Mouse (Mus musculus) hindbrain, embryonic 13.5 days (tissue): ENCODE measurements around the gene Mepce. TPM values are rescaled to one million over a fixed set of nuclear protein-coding genes. Genes with fewer than 3 reads are reported as not detected.
"Not testable (repeated sequence)": the region's sequence is repeated elsewhere in the genome, so short reads cannot be mapped to it uniquely, and the experiment has no call there.

Experiments
- ATAC-seq: fragments of 200-750 bp; cut with Nextera tagmentation; 2 replicates; pipeline ENCODE4 v1.8.0; 2017; ENCODE audit warnings: moderate TSS enrichment; ENCODE audit not compliant: low FRiP score
- H3K27ac ChIP-seq: fragments of 300-500 bp; sonication (generic); 2 replicates; pipeline ENCODE4 v1.5.1; 2015; ENCODE audit warnings: inconsistent platforms, mild to moderate bottlenecking, moderate library complexity
- H3K27me3 ChIP-seq: fragments of 300-500 bp; sonication (generic); 2 replicates; pipeline ENCODE4 v1.6.1; 2015; ENCODE audit warnings: mild to moderate bottlenecking, inconsistent platforms
- H3K36me3 ChIP-seq: fragments of 300-500 bp; sonication (generic); 2 replicates; pipeline ENCODE4 v1.6.1; 2015; ENCODE audit warnings: mild to moderate bottlenecking, inconsistent platforms
- H3K4me1 ChIP-seq: fragments of 300-500 bp; sonication (generic); replicated peaks from 2 replicates; pipeline ENCODE4 v1.6.1; 2015; ENCODE audit warnings: inconsistent platforms
- H3K4me2 ChIP-seq: fragments of 300-500 bp; sonication (generic); 2 replicates; pipeline ENCODE4 v1.6.1; 2015; ENCODE audit warnings: inconsistent platforms, mild to moderate bottlenecking, moderate library complexity
- H3K4me3 ChIP-seq: fragments of 300-500 bp; sonication (generic); 2 replicates; pipeline ENCODE4 v1.5.1; 2015; ENCODE audit warnings: mild to moderate bottlenecking, inconsistent platforms
- H3K9ac ChIP-seq: fragments of 300-500 bp; sonication (generic); 2 replicates; pipeline ENCODE4 v1.6.1; 2015; ENCODE audit warnings: mild to moderate bottlenecking, inconsistent platforms
- H3K9me3 ChIP-seq: fragments of 300-500 bp; sonication (generic); 2 replicates; pipeline ENCODE4 v1.6.1; 2016; ENCODE audit warnings: inconsistent platforms
- WGBS: fragments of 180-500 bp; shearing (Covaris S2); methylation state at CpG from one replicate; pipeline ENCODE4 v1.1.7; 2015; 5-methylcytosine and 5-hydroxymethylcytosine counted together
- polyA plus RNA-seq: library from polyadenylated mRNA; unstranded; fragments of >200 nt; fragmentation: Nextera tagmentation; extraction: Ambion mirVana; gene quantifications from 2 replicates; pipeline ENCODE4 v1.2.1, GENCODE M21; 2015

Gene Mepce
- 10.7 and 11.1 TPM in 2 replicates for polyA plus RNA-seq

DNA sequence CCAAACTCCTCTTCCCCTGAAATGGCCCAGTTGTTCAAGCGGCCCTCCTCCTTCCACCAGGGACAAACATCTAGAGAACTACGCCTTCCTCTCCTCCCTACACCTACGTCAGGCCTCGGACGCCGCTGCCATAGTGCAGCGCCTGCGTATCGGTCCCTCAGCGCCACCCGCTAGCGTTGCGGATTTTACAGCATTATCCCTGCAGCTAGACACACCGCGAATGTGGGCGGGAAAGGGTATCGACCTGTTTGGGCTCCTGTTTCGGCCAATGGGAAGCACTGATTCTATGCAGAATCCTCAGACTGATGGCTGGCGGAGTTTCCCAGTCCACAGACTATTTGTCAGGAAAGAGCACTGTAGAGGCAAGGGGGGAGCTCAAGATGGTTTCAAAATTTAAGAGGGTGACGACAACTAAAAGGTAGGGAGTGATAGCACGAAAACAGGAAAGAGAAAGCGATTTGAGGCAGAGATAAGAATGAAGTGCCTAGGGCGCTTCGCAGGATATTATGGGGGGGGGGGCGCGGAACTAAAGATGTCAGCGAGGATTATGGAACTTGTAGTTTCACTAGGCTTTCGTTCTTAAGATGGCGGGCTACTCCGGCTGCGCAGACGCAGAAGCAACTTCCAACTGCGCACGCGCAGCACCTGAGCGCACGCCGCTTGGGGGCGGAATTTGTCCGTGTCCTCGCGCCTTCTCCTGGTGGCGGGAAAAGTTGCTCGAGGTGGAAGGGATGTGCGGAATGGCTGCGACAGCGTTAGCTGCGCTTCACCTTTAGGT is at the start of gene Mepce, which contains the start of gene Zcwpw1:
Gene Mepce, minus strand, starts transcription at position 505 of the 778 bp plus-strand sequence.
Gene Zcwpw1, plus strand, starts transcription at position 648 of the 778 bp plus-strand sequence.
- peak; percentile 68 for ATAC-seq
- H3K4me3 ChIP-seq: peak within 1 kb of the TSS; percentile 87
- peaks cover 36% of the 10 kb centered on the region for H3K4me1 ChIP-seq
- H3K4me2 ChIP-seq: peak within 1 kb of the TSS; percentile 95
- under 1% methylated on average over 48 of the region's 48 CpGs for WGBS
- no peaks in the 10 kb centered on the region for H3K9me3 ChIP-seq
- H3K27me3 ChIP-seq: peaks cover 5% of the 10 kb centered on the region; the same call in 1 of the 2 replicates
- H3K27ac ChIP-seq: peak within 1 kb of the TSS; percentile 96
- peak within 1 kb of the TSS; percentile 98 for H3K9ac ChIP-seq
- H3K36me3 ChIP-seq: peaks cover 24% of the 10 kb centered on the region

DNA sequence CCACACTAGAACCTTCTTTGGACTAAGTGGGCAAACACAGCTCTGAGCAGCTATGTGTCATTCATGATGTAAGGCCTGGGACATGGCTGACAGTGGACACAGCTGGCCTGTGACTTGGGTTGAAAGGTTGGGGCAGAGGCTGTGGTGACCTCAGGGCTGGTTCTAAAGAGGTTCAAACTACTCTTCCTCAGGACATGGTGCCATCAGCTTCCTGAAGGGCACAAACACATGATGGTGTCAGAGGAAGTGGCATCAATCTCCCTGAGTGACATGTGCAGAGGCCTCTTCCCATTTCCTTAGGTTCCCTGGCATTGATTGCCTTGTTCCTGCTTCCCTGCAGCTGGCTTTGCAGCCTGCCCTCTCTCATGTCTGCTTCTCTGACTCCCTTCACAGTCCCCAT is 49.7 kb upstream of the Mepce start:
- ATAC-seq, H3K4me1 ChIP-seq, H3K27ac ChIP-seq, H3K9me3 ChIP-seq, H3K4me3 ChIP-seq, H3K27me3 ChIP-seq, H3K36me3 ChIP-seq, H3K4me2 ChIP-seq, H3K9ac ChIP-seq: not testable (repeated sequence)

DNA sequence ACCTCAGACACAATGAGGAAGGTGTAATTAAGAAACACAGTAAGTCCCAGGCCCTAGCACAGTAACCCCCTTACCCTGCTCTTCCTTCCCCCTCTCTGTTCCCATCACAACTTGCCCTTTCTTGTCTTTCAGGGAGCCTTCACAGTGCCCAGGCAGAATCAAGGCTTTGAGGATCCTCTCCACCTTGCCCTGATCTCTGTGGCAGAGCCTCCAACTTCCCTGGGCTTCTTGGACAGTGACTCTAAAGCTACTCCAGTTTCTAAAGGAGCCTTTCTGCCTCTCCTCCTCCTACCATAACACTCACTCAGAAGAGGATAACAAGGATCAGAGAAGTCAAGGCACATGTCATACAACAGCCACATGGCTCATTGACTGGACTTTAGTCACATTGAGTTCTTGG is 49.2 kb upstream of the Mepce start:
- no peak for ATAC-seq
- H3K9ac ChIP-seq: no peak overlapping the region
- no peaks in the 10 kb centered on the region for H3K9me3 ChIP-seq
- no peak overlapping the region for H3K4me2 ChIP-seq
- H3K27me3 ChIP-seq: no peaks in the 10 kb centered on the region
- H3K4me3 ChIP-seq: no peak overlapping the region
- H3K36me3 ChIP-seq: no peaks in the 10 kb centered on the region
- H3K4me1 ChIP-seq: no peaks in the 10 kb centered on the region
- H3K27ac ChIP-seq: no peak overlapping the region

DNA sequence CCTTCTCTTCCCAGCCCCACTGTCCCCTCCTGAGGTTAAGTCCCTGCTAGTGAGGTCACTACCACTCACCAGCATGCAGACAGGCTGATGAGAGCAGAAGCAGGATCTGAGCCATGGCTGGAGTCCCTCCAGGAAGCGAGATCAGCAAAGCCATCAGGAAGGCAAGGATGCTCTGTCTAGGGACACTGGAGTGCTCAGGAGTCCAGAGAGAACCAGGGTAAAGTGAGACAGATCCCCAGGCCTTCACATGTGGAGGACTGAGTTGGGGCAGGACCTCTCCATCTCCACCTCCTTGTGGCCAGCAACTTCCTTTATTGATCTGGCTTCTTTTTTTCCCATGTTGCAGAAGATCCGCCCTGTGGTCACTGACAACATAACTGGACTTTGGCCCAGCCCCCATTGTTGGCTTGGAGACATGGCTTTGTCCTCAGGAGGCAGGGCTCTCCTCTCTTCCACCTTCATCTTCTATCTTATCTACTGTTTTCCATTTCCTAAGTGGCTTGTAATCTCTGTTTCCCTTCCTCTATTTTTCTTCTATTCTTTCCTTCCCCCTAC is 48.6 kb upstream of the Mepce start, which contains the start of gene Pilra:
Gene Pilra, minus strand, starts transcription at position 316 of the 555 bp plus-strand sequence.
- not testable (repeated sequence) for H3K9ac ChIP-seq, H3K36me3 ChIP-seq, H3K4me2 ChIP-seq, H3K9me3 ChIP-seq, ATAC-seq, H3K4me1 ChIP-seq, H3K27ac ChIP-seq, H3K27me3 ChIP-seq, H3K4me3 ChIP-seq
- 69% methylated on average over 2 of the region's 2 CpGs for WGBS

DNA sequence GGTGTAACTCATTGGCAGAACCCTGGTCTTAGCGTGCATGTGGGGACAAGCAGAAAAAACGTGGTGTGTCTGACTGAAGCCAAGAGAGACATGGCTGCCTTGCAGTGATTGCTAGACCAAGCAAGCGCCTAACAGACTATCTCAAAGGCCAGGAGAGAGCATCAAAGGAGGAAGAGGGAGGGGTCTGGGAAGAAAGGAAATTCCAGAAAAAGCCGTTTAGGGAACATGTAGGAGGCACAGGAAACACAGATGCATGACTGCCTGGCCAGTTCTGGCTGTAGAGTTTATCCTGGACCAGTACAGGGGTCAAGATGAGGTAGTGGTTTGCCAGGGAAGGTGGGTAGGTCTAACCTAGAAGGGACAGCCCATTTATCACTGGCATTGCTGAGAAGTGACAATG is 46.0 kb upstream of the Mepce start:
- no peaks in the 10 kb centered on the region for H3K4me1 ChIP-seq
- H3K9me3 ChIP-seq: no peaks in the 10 kb centered on the region
- no peak overlapping the region for H3K27ac ChIP-seq
- no peak overlapping the region for H3K4me2 ChIP-seq
- H3K4me3 ChIP-seq: no peak overlapping the region
- H3K27me3 ChIP-seq: no peaks in the 10 kb centered on the region
- no peak overlapping the region for H3K9ac ChIP-seq
- H3K36me3 ChIP-seq: no peaks in the 10 kb centered on the region
- WGBS: 73% methylated on average over 4 of the region's 4 CpGs
- no peak for ATAC-seq

GRCm38 (mm10) chr5:137831506-137831905 is 44.1 kb upstream of the Mepce start:
- no peak for ATAC-seq
- WGBS: 84% methylated on average over 6 of the region's 6 CpGs
- Histone ChIP-seq H3K9me3 (no peaks in the 10 kb centered on the region), H3K4me3 (no peak overlapping the region), H3K4me2 (no peak overlapping the region), H3K9ac (no peak overlapping the region), H3K27me3 (no peaks in the 10 kb centered on the region), H3K4me1 (no peaks in the 10 kb centered on the region), H3K27ac (no peak overlapping the region), H3K36me3 (no peaks in the 10 kb centered on the region)

DNA sequence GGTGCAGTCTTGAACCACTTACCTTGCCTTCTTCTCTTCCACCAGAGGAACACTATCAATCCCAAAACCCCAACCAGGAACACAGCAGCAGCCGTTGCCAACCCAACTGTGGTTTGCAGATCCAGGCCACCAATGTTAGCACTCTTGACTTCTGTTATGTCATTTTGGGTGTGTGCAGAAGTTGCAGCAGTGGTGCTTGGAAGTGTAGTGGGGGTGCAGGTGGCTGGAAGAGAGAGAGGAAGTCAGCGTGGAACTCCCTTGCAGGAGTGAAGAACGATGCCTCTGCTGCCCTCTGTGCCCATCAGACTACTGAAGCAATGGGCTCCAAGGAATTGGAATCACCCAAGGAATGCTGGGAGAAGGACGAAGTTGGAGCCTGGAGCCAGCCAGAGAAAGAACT is 43.7 kb upstream of the Mepce start:
- H3K9ac ChIP-seq: no peak overlapping the region
- H3K4me3 ChIP-seq: no peak overlapping the region
- 89% methylated on average over 4 of the region's 4 CpGs for WGBS
- no peak for ATAC-seq
- H3K4me1 ChIP-seq: no peaks in the 10 kb centered on the region
- no peak overlapping the region for H3K27ac ChIP-seq
- H3K4me2 ChIP-seq: no peak overlapping the region
- H3K36me3 ChIP-seq: no peaks in the 10 kb centered on the region
- no peaks in the 10 kb centered on the region for H3K9me3 ChIP-seq
- H3K27me3 ChIP-seq: no peaks in the 10 kb centered on the region

GRCm38 (mm10) chr5:137830238-137830637 is 42.8 kb upstream of the Mepce start:
- no peaks in the 10 kb centered on the region for H3K36me3 ChIP-seq
- 85% methylated on average over 7 of the region's 7 CpGs for WGBS
- H3K9ac ChIP-seq: no peak overlapping the region
- no peaks in the 10 kb centered on the region for H3K9me3 ChIP-seq
- H3K4me2 ChIP-seq: no peak overlapping the region
- H3K4me3 ChIP-seq: no peak overlapping the region
- H3K4me1 ChIP-seq: no peaks in the 10 kb centered on the region
- no peaks in the 10 kb centered on the region for H3K27me3 ChIP-seq
- no peak for ATAC-seq
- H3K27ac ChIP-seq: no peak overlapping the region

- H3K27ac ChIP-seq: no peak overlapping the region
- H3K4me3 ChIP-seq: no peak overlapping the region
- no peak overlapping the region for H3K9ac ChIP-seq
- H3K9me3 ChIP-seq: no peaks in the 10 kb centered on the region
- no peaks in the 10 kb centered on the region for H3K27me3 ChIP-seq
- WGBS: 86% methylated on average over 6 of the region's 6 CpGs
- H3K36me3 ChIP-seq: no peaks in the 10 kb centered on the region
- no peaks in the 10 kb centered on the region for H3K4me1 ChIP-seq
- ATAC-seq: no peak
- H3K4me2 ChIP-seq: no peak overlapping the region
Measured at GRCm38 (mm10) chr5:137828694-137829093, 41.2 kb upstream of the Mepce start.

GRCm38 (mm10) chr5:137826421-137826820 is 39.0 kb upstream of the Mepce start:
- Histone ChIP-seq H3K9me3 (no peaks in the 10 kb centered on the region), H3K4me2 (no peak overlapping the region), H3K27ac (no peak overlapping the region), H3K4me3 (no peak overlapping the region), H3K27me3 (no peaks in the 10 kb centered on the region), H3K36me3 (no peaks in the 10 kb centered on the region), H3K9ac (no peak overlapping the region), H3K4me1 (no peaks in the 10 kb centered on the region)
- 73% methylated on average over 7 of the region's 7 CpGs for WGBS
- ATAC-seq: no peak

DNA sequence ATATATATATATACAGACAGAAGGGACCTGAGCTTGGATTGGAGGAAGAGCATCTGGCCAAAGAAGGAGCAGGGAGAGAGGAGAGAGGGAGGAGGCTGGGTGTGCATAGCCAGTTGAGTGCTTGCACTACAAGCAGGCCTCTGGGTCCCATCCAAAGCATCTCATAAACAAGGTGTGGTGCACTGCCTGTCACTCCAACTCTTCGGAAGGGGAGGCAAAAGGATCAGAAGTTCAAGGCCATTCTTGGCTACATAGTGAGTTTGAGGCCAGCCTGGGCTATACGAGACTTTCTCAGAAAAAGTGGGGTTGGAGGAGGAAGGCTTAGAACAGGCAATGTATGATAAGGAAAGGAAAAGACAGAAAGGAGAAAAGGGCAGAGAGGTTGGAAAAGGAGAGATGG is 38.5 kb upstream of the Mepce start:
- ATAC-seq: no peak
- H3K27ac ChIP-seq: no peak overlapping the region
- no peaks in the 10 kb centered on the region for H3K4me1 ChIP-seq
- no peak overlapping the region for H3K9ac ChIP-seq
- H3K9me3 ChIP-seq: no peaks in the 10 kb centered on the region
- WGBS: 93% methylated on average over 2 of the region's 2 CpGs
- no peaks in the 10 kb centered on the region for H3K27me3 ChIP-seq
- no peaks in the 10 kb centered on the region for H3K36me3 ChIP-seq
- H3K4me3 ChIP-seq: no peak overlapping the region
- H3K4me2 ChIP-seq: no peak overlapping the region

- ATAC-seq: no peak
- no peak overlapping the region for H3K9ac ChIP-seq
- H3K9me3 ChIP-seq: no peaks in the 10 kb centered on the region
- H3K27ac ChIP-seq: no peak overlapping the region
- H3K4me2 ChIP-seq: no peak overlapping the region
- H3K27me3 ChIP-seq: no peaks in the 10 kb centered on the region
- no peaks in the 10 kb centered on the region for H3K4me1 ChIP-seq
- WGBS: 89% methylated on average over 3 of the region's 3 CpGs
- no peaks in the 10 kb centered on the region for H3K36me3 ChIP-seq
- H3K4me3 ChIP-seq: no peak overlapping the region
Measured at GRCm38 (mm10) chr5:137825030-137825429, 37.6 kb upstream of the Mepce start.

DNA sequence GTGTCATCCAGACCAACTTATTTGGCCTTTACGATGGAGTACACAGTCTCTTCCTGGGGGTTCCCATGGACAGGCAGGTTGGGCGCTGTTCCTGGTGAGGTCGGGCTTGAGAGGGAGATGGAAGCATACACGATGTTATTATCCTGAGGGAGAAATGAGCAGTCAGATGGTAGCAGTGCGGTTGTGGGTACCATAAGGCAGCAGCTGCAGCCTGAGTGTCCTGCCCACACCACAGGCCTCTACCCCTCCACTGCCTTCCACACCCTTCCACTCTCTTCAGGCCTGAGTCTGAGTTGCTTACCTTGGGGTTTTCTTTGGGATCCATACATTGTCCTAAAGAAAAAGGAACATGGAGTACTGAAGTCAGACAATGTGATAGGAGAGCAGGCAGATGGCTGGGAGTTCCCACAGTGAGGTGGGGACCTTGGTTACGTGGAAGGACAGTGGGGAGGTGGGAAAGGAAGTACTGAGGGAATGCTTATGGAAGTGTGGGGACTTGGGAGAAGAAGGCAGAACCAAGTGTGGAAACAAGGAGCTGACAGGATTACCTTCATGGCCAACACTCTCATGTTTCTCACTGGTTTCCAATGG is 36.1 kb upstream of the Mepce start:
- Histone ChIP-seq H3K27ac (no peak overlapping the region), H3K4me2 (no peak overlapping the region), H3K4me3 (no peak overlapping the region), H3K9ac (no peak overlapping the region), H3K9me3 (no peaks in the 10 kb centered on the region), H3K4me1 (no peaks in the 10 kb centered on the region), H3K36me3 (no peaks in the 10 kb centered on the region), H3K27me3 (no peaks in the 10 kb centered on the region)
- no peak for ATAC-seq
- 95% methylated on average over 6 of the region's 6 CpGs for WGBS
